Mouse (Mus musculus): ENCODE data around the gene Dll4.

The Dll4 gene

GRCm38 (mm10) chr2:119334964-119335525, 9.5 kb downstream of the Dll4 start:
- in situ Hi-C loops (cut with MboI, MseI): no loop called here

- in situ Hi-C loops (cut with MboI, MseI): no loop called here
These were observed 10.0 kb downstream of the Dll4 start for GRCm38 (mm10) chr2:119335535-119335934.

GRCm38 (mm10) chr2:119336002-119336401, 10.4 kb downstream of the Dll4 start:
- in situ Hi-C loops (cut with MboI, MseI): no loop called here

- in situ Hi-C loops (cut with MboI, MseI): no loop called here
These were observed 10.9 kb downstream of the Dll4 start for GRCm38 (mm10) chr2:119336470-119336869.

GRCm38 (mm10) chr2:119337425-119338265, 12.1 kb downstream of the Dll4 start:
- in situ Hi-C loops (cut with MboI, MseI): no loop called here

GRCm38 (mm10) chr2:119344537-119345138, 19.1 kb downstream of the Dll4 start:
- in situ Hi-C loops (cut with MboI, MseI): no loop called here

- in situ Hi-C loops (cut with MboI, MseI): no loop called here
These were observed 25.2 kb downstream of the Dll4 start, which contains the start of gene Chac1 for GRCm38 (mm10) chr2:119350555-119351486. Gene Chac1, plus strand, starts transcription at chr2:119351229.

GRCm38 (mm10) chr2:119353707-119354106, 28.1 kb downstream of the Dll4 start:
- in situ Hi-C loops (cut with MboI, MseI): no loop called here

- in situ Hi-C loops (cut with MboI, MseI): no loop called here
These were observed 29.5 kb downstream of the Dll4 start for GRCm38 (mm10) chr2:119355089-119355488.

- in situ Hi-C loops (cut with MboI, MseI): no loop called here
These were observed 30.1 kb downstream of the Dll4 start for GRCm38 (mm10) chr2:119355651-119356050.

GRCm38 (mm10) chr2:119356310-119356709, 30.7 kb downstream of the Dll4 start:
- in situ Hi-C loops (cut with MboI, MseI): no loop called here

- in situ Hi-C loops (cut with MboI, MseI): no loop called here
These were observed 31.2 kb downstream of the Dll4 start for GRCm38 (mm10) chr2:119356805-119357204.

GRCm38 (mm10) chr2:119358249-119358648, 32.7 kb downstream of the Dll4 start:
- in situ Hi-C loops (cut with MboI, MseI): no loop called here

GRCm38 (mm10) chr2:119359721-119360291, 34.2 kb downstream of the Dll4 start:
- in situ Hi-C loops (cut with MboI, MseI): no loop called here

GRCm38 (mm10) chr2:119364969-119365368, 39.4 kb downstream of the Dll4 start:
- in situ Hi-C loops (cut with MboI, MseI): no loop called here

GRCm38 (mm10) chr2:119367346-119367745, 41.8 kb downstream of the Dll4 start:
- in situ Hi-C loops (cut with MboI, MseI): no loop called here

GRCm38 (mm10) chr2:119370116-119370515, 44.5 kb downstream of the Dll4 start:
- in situ Hi-C loops (cut with MboI, MseI): no loop called here

GRCm38 (mm10) chr2:119377286-119377685, 51.7 kb downstream of the Dll4 start:
- in situ Hi-C loops (cut with MboI, MseI): no loop called here

GRCm38 (mm10) chr2:119377826-119378225, 52.2 kb downstream of the Dll4 start:
- in situ Hi-C loops (cut with MboI, MseI): no loop called here

GRCm38 (mm10) chr2:119379455-119379854, 53.9 kb downstream of the Dll4 start:
- in situ Hi-C loops (cut with MboI, MseI): no loop called here

Data from T-helper 1 cell (primary cell).